Mouse (Mus musculus) heart, postnatal 10 days (tissue): ENCODE measurements at regions not wholly inside any gene's neighbourhood (a gene's known extent, or its start where the extent isn't known, plus 50 kb on each side); places are given as distances from the start of the nearest gene placed in this dataset.
"Not testable (repeated sequence)": the region's sequence is repeated elsewhere in the genome, so short reads cannot be mapped to it uniquely, and the experiment has no call there.

Experiments used
- DNase-seq, 2 experiments: peaks; one replicate each; pipeline ENCODE4 v3.0.0; 2021
- intact Hi-C: fragments of 180-260 bp; cut with DNase I; formaldehyde crosslinking; loops from one replicate; pipeline ENCODE4 v1.15.1; 2025

GRCm38 (mm10) chr6:53233777-53234176 lies 53.3 kb upstream of the Creb5 start:
- peak; percentile 15 for DNase-seq
- intact Hi-C loops, result no loop called here

DNA sequence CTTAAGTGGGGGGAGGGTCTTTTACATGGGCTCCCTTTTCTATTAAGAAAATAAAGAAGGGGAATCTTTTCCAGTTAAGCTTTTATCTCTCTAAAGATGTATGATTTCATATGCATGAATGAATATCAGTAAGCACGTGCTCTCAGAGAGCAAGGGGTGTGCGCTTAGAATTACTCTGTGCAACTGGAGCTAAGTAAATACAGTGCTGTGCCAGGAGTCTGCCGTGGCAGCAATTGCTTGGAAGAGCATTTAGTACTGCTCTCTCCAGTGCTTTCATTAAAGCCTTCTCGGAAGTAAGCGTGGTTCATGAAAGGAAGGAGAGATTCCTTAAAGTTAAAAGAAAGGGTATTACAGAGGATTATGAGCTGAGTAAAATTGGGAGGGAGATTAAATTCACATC lies 54.5 kb upstream of the Creb5 start:
- intact Hi-C loops, result no loop called here
- no peak for DNase-seq

DNA sequence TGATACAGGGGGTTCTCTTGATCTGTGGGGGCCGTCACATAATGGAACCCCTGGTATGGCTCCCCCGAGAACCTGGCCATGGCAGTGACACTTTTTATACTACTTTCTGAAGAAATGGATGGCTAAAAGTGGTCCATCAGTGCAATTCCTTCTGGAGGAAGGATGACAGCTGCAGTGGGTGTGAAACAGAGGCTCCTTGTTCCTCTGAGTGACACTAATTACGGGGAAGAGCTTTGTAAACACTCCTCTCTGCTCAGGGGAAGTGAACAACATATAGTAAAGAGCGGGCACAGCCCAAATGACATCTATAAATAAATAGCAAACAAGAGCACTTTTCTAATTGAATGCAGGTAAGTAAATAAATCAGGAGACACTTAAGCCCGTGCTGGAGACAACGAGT lies 57.7 kb upstream of the Creb5 start:
- intact Hi-C loops, result no loop called here

DNA sequence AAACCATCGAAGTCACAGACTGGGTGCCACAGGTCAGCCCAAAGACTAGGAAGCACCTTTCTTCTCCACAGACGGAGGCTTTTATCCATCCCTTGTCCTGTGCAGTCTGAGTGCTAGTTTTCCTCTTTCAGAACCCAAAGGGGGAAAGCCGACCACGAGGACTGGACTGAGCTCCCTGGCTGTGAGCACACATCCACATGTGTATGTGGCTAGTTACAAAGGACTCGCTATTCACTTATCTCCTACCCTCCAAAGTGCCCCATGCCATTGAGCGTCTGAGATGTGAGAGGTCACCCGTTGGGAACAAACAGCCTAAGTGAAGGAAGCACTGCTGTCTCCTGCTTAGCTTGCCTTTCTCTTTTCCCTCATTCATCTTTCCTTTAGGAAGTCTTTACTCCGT lies 65.0 kb upstream of the Creb5 start:
- DNase-seq, result no peak
- intact Hi-C loops, result no loop called here

More for the DNA sequence above, 57.7 kb upstream of the Creb5 start:
- no peak for DNase-seq

GRCm38 (mm10) chr6:53221668-53222005 lies 65.4 kb upstream of the Creb5 start:
- intact Hi-C loops, result no loop called here
- DNase-seq, result no peak

DNA sequence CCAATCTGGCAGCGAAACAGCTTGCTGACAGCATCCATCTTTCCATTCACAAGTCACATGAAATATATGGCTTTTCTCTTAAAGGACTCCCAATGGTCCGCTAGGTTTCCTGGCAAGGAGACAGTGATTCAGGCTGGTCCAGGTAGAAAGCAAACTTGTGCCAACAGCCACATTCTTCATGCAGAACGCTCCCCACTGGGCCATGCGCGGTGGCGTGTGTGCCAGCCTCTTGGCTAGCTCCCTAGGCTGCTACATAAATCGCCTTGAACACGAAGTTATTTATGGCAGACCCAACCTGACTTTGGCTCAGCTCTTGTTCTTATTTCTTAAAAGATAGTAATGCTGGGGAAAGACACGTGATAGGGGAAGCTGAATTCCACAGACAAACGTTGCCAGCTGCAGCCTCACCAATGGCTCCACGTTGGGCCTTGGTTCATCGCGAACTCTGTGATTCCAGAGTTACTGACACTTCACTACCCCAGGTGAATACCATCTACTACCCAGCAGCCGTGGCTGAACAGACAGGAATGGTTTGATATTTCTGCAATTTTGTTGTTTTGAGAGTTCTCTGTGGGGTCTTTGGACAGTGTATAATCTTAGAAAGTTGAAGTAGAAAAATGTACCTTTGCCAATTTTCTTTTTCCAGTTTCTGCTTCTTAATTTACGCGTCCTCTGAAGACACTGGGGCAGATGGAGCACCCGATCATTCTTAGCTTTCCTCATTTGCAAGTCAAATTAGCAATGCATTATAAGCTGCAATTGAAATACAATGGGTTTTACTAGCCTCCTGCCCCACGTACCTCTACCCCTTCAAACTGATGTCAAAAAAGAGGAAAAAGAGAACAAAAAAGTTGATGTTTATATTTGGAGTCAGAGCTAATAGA lies 66.0 kb upstream of the Creb5 start:
- intact Hi-C loops, result no loop called here
- DNase-seq, result peak in 1 of 2 experiments; percentile 4

GRCm38 (mm10) chr6:53218871-53219286 lies 68.2 kb upstream of the Creb5 start:
- intact Hi-C loops, result no loop called here
- DNase-seq, result peak; percentile 55 to 60

DNA sequence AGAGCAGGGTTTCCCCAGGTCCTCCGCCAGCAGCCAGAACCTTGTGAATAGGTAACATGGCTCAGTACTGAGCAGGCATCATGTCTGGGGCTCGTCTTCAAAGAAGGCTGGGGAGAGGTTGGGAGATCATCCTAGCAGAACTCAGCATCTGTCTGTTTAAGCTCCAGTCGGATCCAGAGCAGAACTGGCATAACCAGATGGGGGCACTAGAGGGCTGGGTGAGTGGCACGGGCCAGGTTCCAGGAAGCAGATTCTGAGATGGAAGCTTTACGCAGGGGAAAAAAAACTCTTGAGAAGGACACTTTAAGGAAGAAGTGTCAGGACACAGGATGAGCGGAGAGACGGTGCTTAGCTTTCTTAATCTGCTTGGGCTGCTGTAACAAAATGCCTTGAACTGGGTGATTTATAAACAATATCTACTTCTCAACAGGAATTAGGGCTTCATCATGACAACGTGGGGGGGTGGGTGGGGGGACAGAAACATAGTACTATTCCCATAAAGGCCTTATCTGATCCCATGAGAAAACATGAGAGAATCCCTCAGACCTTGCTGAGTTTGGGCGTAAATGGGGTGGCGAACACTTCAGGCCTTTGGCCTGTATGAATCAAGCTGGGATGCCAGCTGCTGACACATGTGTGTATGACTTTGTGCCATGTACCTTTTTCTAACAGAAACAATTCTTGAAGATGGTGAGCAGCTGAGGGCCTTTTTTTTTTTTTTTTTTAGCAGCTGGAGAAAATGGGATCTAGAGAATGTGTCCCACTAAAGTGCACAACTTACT lies 69.6 kb upstream of the Creb5 start:
- peak; percentile 50 to 67 for DNase-seq
- intact Hi-C loops, result loop anchor here (1.0 kb wide), 1 partner anchor 504 kb away; no protein-coding TSS in a partner anchor

DNA sequence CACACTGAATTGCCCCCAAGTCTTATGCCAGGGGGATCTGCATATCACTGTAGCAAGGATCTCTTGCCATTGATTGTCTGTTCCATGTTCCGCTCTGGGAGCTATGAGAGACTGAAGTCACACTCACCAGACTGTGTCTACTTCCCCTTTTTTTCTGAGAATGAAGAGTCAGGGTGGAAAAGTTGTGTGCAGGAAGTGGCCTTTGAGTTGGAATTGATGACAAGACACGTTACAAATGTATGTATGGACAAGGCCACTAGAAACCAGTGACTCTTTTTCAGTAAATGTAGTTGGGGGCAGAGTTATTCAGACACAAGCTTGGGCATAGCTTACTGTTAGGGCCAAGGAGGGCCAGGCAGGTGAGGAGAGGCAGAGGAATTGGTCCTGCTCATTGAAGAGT lies 70.4 kb upstream of the Creb5 start:
- DNase-seq, result no peak
- intact Hi-C loops, result loop anchor here (1.0 kb wide), 1 partner anchor 505 kb away; no protein-coding TSS in a partner anchor

DNA sequence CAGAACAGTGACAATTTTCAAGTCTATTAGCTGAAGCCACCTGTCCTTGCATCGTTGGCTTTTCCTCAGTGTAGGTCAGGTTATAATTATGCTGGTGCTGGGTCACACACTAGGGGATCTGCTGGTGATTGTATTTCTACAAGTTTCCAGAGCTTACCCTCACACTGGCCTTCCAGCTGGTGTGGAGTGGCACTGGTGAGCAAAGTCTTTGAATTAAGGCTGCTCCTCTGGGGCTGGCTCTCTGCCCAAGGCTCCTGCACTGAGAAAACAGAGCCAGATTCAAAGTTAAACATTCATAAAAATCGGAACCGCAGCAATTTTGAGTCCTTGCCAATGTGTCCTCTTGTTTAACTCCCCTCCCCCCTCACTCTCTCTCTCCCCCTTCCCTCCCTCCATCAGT lies 75.7 kb upstream of the Creb5 start:
- no peak for DNase-seq

GRCm38 (mm10) chr6:53209398-53209797 lies 77.7 kb upstream of the Creb5 start:
- intact Hi-C loops, result no loop called here

More for the DNA sequence above, 75.7 kb upstream of the Creb5 start:
- intact Hi-C loops, result no loop called here

GRCm38 (mm10) chr6:53208474-53208873 lies 78.6 kb upstream of the Creb5 start:
- no peak for DNase-seq
- intact Hi-C loops, result no loop called here

More at GRCm38 (mm10) chr6:53209398-53209797, 77.7 kb upstream of the Creb5 start:
- DNase-seq, result no peak

GRCm38 (mm10) chr6:53207781-53208180 lies 79.3 kb upstream of the Creb5 start:
- intact Hi-C loops, result no loop called here
- no peak for DNase-seq

- intact Hi-C loops, result no loop called here
- no peak for DNase-seq
These were observed 79.7 kb upstream of the Creb5 start for GRCm38 (mm10) chr6:53207361-53207760.

DNA sequence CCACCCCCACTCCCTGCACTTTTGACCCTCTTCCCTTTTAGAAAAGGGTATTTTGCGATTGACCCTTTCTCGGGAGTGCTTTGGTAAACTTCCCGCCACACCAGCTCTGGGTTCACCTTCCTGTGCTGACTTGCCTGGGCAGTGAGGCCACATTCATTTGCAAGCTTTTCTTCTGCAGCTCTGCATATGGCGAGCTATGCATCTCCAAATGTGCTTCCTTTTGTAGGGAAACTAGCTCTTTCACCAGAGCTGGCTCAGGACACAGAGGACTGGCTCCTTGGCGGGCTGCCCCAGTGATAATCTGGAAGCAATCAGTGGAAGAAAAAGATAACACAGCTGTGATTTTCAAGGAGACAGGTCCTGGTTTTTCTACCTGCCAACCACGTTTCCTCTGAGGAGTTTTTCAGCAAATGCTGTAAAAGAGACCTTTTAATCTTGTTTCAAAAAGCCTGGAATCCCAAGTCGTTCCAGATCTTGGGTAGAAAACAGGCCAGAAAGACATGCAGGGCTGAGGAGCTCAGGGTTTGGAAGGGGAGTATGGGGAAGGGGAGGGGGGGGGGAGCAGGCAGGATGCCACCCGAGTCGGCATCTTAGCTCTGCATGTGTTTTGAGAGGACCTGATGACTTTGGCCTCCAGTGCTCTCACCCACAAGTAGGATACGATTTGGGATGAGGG lies 85.7 kb upstream of the Creb5 start:
- DNase-seq, result no peak
- intact Hi-C loops, result no loop called here

- intact Hi-C loops, result no loop called here
- no peak for DNase-seq
These were observed 87.6 kb upstream of the Creb5 start for GRCm38 (mm10) chr6:53199474-53199873.

DNA sequence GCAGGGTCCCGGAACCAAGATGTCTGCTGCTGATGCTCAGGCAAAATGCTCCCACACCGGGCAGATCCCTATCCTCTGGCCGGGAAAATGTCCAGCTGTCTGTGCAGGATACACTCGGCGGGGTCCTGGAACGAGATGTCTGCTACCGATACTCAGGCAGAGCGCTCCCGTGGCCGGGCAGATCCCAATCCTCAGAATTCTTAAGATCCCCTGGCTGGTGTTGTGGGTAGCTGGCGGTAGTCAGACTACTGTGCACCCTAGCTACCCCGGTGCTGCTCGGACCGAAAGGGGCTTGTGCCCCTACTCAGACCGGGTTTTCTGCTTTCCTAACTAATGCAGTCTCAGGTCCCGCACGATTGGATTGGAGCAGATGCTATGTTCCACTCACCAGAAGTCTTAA lies 104.9 kb upstream of the Creb5 start:
- DNase-seq, intact Hi-C loops: not testable (repeated sequence)

DNA sequence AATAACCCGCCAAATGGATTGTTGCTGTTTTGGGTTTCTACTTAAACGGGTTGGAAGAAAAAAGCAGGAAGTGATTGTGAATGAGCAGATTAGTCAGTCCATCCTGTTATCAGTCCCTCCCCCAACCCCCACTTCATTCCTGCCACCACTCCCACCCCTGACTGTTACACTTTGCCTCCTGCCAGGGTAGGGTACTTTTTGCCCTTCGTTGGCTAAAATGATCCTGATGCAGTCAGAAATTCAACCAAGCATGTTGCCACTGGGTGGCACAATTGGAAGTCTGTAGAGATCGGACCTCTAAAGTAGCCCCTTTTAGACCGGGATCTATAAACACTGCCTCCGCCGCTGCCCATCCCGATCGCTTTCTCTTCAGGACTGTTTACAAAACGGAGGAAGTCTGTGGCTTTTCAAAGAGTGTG lies 96.0 kb upstream of the Jazf1 start:
- intact Hi-C loops, result loop anchor here (2.0 kb wide), 1 partner anchor 558 kb away; no protein-coding TSS in a partner anchor
- peak; percentile 22 to 48 for DNase-seq

DNA sequence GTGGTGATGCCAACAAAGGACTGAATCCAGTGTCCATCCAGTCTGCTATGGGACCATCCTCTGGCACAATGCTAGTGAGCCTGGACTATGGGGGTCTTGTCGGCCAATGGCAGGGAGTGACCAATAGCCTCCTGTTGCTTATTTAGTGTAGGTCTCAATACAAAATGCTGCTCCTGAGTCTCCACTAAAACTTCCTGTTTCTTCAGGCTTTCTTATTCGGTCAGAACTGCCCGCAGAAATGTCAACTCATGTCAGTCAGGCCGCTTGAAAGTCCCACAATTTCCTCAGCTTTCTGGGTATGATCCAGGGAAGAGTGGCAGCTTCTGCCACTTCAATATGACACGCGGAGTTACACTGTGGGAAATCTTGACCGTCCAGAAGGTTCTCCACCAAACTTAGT lies 94.7 kb upstream of the Jazf1 start:
- no peak for DNase-seq
- intact Hi-C loops, result no loop called here

- DNase-seq, result no peak
- intact Hi-C loops, result no loop called here
These were observed 93.2 kb upstream of the Jazf1 start for GRCm38 (mm10) chr6:53161627-53162026.

GRCm38 (mm10) chr6:53154621-53155020 lies 86.2 kb upstream of the Jazf1 start:
- intact Hi-C loops, result no loop called here
- DNase-seq, result no peak
